Mouse (Mus musculus) megakaryocyte progenitor cell, adult 5-6 weeks (primary cell): Measurements from ENCODE around the gene Gm12666. TPM values are rescaled to one million over a fixed set of nuclear protein-coding genes. Genes with fewer than 3 reads are reported as not detected.
"Not testable (repeated sequence)": the region's sequence is repeated elsewhere in the genome, so short reads cannot be mapped to it uniquely, and the experiment has no call there.

Experiments
- ATAC-seq: replicated peaks from 2 replicates; pipeline ENCODE4 v1.8.0; 2016; ENCODE audit warnings: mild to moderate bottlenecking, moderate TSS enrichment, inconsistent platforms; ENCODE audit not compliant: poor library complexity
- total RNA-seq, 2 experiments: library from RNA; stranded (forward) in 1 of 2; stranded (reverse) in 1 of 2; fragments of 157-497, 149-512 nt in 1 of 2; fragments of 200-1000 nt in 1 of 2; gene quantifications; 2 replicates each; pipeline versions ENCODE4 v1.2.3 to v1.2.4; 2015 to 2017

Gene Gm12666
- total RNA-seq (2015) (not detected in 2 replicates), total RNA-seq (2017) (not detected in 2 replicates)

GRCm38 (mm10) chr4:92191649-92192048 is at the start of gene Gm12666:
Gm12666 (minus strand) TSS chr4:92191749.
- not testable (repeated sequence) for ATAC-seq

- ATAC-seq, result no peak
Observed at GRCm38 (mm10) chr4:92226326-92226725, 34.8 kb upstream of the Gm12666 start.

GRCm38 (mm10) chr4:92216286-92216685 is 24.7 kb upstream of the Gm12666 start:
- no peak for ATAC-seq

GRCm38 (mm10) chr4:92152646-92153045 is 38.9 kb downstream of the Gm12666 start:
- no peak for ATAC-seq

GRCm38 (mm10) chr4:92147134-92147533 is 44.4 kb downstream of the Gm12666 start, which contains the start of gene Izumo3:
Izumo3 (minus strand) TSS chr4:92147234.
- ATAC-seq, result no peak

Other genes with a start within 250 kb of the Gm12666 start
- gene Izumo3, start 44.5 kb downstream of the Gm12666 start, total RNA-seq (2015), result not detected in 2 replicates
- not detected in 2 replicates for gene Izumo3, start 44.5 kb downstream of the Gm12666 start, total RNA-seq (2017)